Mouse (Mus musculus) hindbrain, embryonic 12.5 days (tissue): ENCODE measurements around the gene Gm14862. TPM values are rescaled to one million over a fixed set of nuclear protein-coding genes. Genes with fewer than 3 reads are reported as not detected.
A peak's percentile ranks its signal among the peaks of the same experiment; 100 is the strongest.

Source experiments
- ATAC-seq: fragments of 200-750 bp; cut with Nextera tagmentation; 2 replicates; pipeline ENCODE4 v1.8.0; 2017; ENCODE audit warnings: moderate TSS enrichment; ENCODE audit not compliant: low FRiP score
- H3K27ac ChIP-seq: fragments of 300-500 bp; sonication (generic); 2 replicates; pipeline ENCODE4 v1.5.1; 2016; ENCODE audit warnings: mild to moderate bottlenecking
- H3K27me3 ChIP-seq: fragments of 300-500 bp; sonication (generic); 2 replicates; pipeline ENCODE4 v1.6.1; 2016; ENCODE audit warnings: mild to moderate bottlenecking
- H3K36me3 ChIP-seq: fragments of 300-500 bp; sonication (generic); 2 replicates; pipeline ENCODE4 v1.6.1; 2016; ENCODE audit warnings: mild to moderate bottlenecking
- H3K4me1 ChIP-seq: fragments of 300-500 bp; sonication (generic); 2 replicates; pipeline ENCODE4 v1.6.1; 2016
- H3K4me2 ChIP-seq: fragments of 300-500 bp; sonication (generic); replicated peaks from 2 replicates; pipeline ENCODE4 v1.6.1; 2016; ENCODE audit warnings: mild to moderate bottlenecking
- H3K4me3 ChIP-seq: fragments of 300-500 bp; sonication (generic); 2 replicates; pipeline ENCODE4 v1.5.1; 2016; ENCODE audit warnings: mild to moderate bottlenecking
- H3K9ac ChIP-seq: fragments of 300-500 bp; sonication (generic); 2 replicates; pipeline ENCODE4 v1.6.1; 2016; ENCODE audit warnings: mild to moderate bottlenecking, moderate library complexity
- H3K9me3 ChIP-seq: fragments of 300-500 bp; sonication (generic); replicated peaks from 2 replicates; pipeline ENCODE4 v1.6.1; 2016; ENCODE audit warnings: mild to moderate bottlenecking
- WGBS: fragments of 180-500 bp; shearing (Covaris S2); methylation state at CpG from one replicate; pipeline ENCODE4 v1.1.7; 2016; 5-methylcytosine and 5-hydroxymethylcytosine counted together
- polyA plus RNA-seq: library from polyadenylated mRNA; unstranded; fragments of >200 nt; fragmentation: Nextera tagmentation; extraction: Ambion mirVana; gene quantifications from 2 replicates; pipeline ENCODE4 v1.2.1, GENCODE M21; 2016

Gene Gm14862
- polyA plus RNA-seq, 1 experiment from 2014 or later: 0.35 TPM

- H3K27ac ChIP-seq: no peak overlapping the region
- 90% methylated on average over 7 of the region's 7 CpGs for WGBS
- no peaks in the 10 kb centered on the region for H3K4me1 ChIP-seq
- no peaks in the 10 kb centered on the region for H3K36me3 ChIP-seq
- no peaks in the 10 kb centered on the region for H3K27me3 ChIP-seq
- H3K4me2 ChIP-seq: no peak overlapping the region
- no peaks in the 10 kb centered on the region for H3K9me3 ChIP-seq
- H3K4me3 ChIP-seq: no peak overlapping the region
- no peak overlapping the region for H3K9ac ChIP-seq
- ATAC-seq: no peak
Observed at GRCm38 (mm10) chrX:9257831-9258230, 1.1 kb upstream of the Gm14862 start.

GRCm38 (mm10) chrX:9254901-9255300 lies 1.8 kb downstream of the Gm14862 start:
- Histone ChIP-seq H3K4me2 (no peak overlapping the region), H3K9me3 (no peaks in the 10 kb centered on the region), H3K9ac (no peak overlapping the region), H3K4me1 (no peaks in the 10 kb centered on the region), H3K27me3 (no peaks in the 10 kb centered on the region), H3K36me3 (no peaks in the 10 kb centered on the region), H3K4me3 (no peak overlapping the region), H3K27ac (no peak overlapping the region)
- 94% methylated on average over 3 of the region's 3 CpGs for WGBS
- ATAC-seq: no peak

GRCm38 (mm10) chrX:9253990-9254389 lies 2.7 kb downstream of the Gm14862 start:
- H3K9me3 ChIP-seq: no peaks in the 10 kb centered on the region
- no peaks in the 10 kb centered on the region for H3K36me3 ChIP-seq
- ATAC-seq: no peak
- H3K9ac ChIP-seq: no peak overlapping the region
- 80% methylated on average over 10 of the region's 10 CpGs for WGBS
- H3K4me2 ChIP-seq: no peak overlapping the region
- no peaks in the 10 kb centered on the region for H3K4me1 ChIP-seq
- no peaks in the 10 kb centered on the region for H3K27me3 ChIP-seq
- H3K27ac ChIP-seq: no peak overlapping the region
- H3K4me3 ChIP-seq: no peak overlapping the region

GRCm38 (mm10) chrX:9248911-9249310 lies 7.8 kb downstream of the Gm14862 start:
- Histone ChIP-seq H3K9ac (no peak overlapping the region), H3K27ac (no peak overlapping the region), H3K4me1 (no peaks in the 10 kb centered on the region), H3K4me2 (no peak overlapping the region), H3K9me3 (no peaks in the 10 kb centered on the region), H3K27me3 (no peaks in the 10 kb centered on the region), H3K4me3 (no peak overlapping the region), H3K36me3 (no peaks in the 10 kb centered on the region)
- WGBS: 56% methylated on average over 5 of the region's 5 CpGs
- no peak for ATAC-seq

GRCm38 (mm10) chrX:9244603-9245336 lies 11.9 kb downstream of the Gm14862 start:
- Histone ChIP-seq H3K4me1 (no peaks in the 10 kb centered on the region), H3K9me3 (no peaks in the 10 kb centered on the region), H3K4me3 (no peak overlapping the region), H3K27me3 (no peaks in the 10 kb centered on the region), H3K36me3 (no peaks in the 10 kb centered on the region), H3K4me2 (no peak overlapping the region), H3K27ac (no peak overlapping the region), H3K9ac (no peak overlapping the region)
- peak; percentile 61; the same call in 1 of the 2 replicates for ATAC-seq
- 62% methylated on average over 12 of the region's 12 CpGs for WGBS

- no peaks in the 10 kb centered on the region for H3K4me1 ChIP-seq
- no peak overlapping the region for H3K4me3 ChIP-seq
- no peak overlapping the region for H3K9ac ChIP-seq
- no peaks in the 10 kb centered on the region for H3K9me3 ChIP-seq
- no peak overlapping the region for H3K4me2 ChIP-seq
- no peak overlapping the region for H3K27ac ChIP-seq
- WGBS: 65% methylated on average over 8 of the region's 8 CpGs
- H3K36me3 ChIP-seq: no peaks in the 10 kb centered on the region
- H3K27me3 ChIP-seq: no peaks in the 10 kb centered on the region
- no peak for ATAC-seq
Observed at GRCm38 (mm10) chrX:9243381-9243864, 13.3 kb downstream of the Gm14862 start.

GRCm38 (mm10) chrX:9240737-9241591 lies 15.7 kb downstream of the Gm14862 start:
- no peaks in the 10 kb centered on the region for H3K9me3 ChIP-seq
- ATAC-seq: no peak
- H3K27ac ChIP-seq: no peak overlapping the region
- H3K4me2 ChIP-seq: no peak overlapping the region
- 70% methylated on average over 5 of the region's 5 CpGs for WGBS
- H3K27me3 ChIP-seq: no peaks in the 10 kb centered on the region
- no peak overlapping the region for H3K4me3 ChIP-seq
- H3K36me3 ChIP-seq: no peaks in the 10 kb centered on the region
- H3K4me1 ChIP-seq: no peaks in the 10 kb centered on the region
- no peak overlapping the region for H3K9ac ChIP-seq

GRCm38 (mm10) chrX:9227105-9227504 lies 29.6 kb downstream of the Gm14862 start:
- Histone ChIP-seq H3K4me1 (no peaks in the 10 kb centered on the region), H3K9ac (no peak overlapping the region), H3K36me3 (no peaks in the 10 kb centered on the region), H3K27ac (no peak overlapping the region), H3K4me3 (no peak overlapping the region), H3K27me3 (no peaks in the 10 kb centered on the region), H3K4me2 (no peak overlapping the region), H3K9me3 (no peaks in the 10 kb centered on the region)
- no peak for ATAC-seq
- 66% methylated on average over 2 of the region's 2 CpGs for WGBS

GRCm38 (mm10) chrX:9222412-9223221 lies 34.1 kb downstream of the Gm14862 start:
- Histone ChIP-seq H3K36me3 (no peaks in the 10 kb centered on the region), H3K4me1 (no peaks in the 10 kb centered on the region), H3K4me3 (no peak overlapping the region), H3K4me2 (no peak overlapping the region), H3K27me3 (no peaks in the 10 kb centered on the region), H3K9me3 (no peaks in the 10 kb centered on the region), H3K9ac (no peak overlapping the region), H3K27ac (no peak overlapping the region)
- 91% methylated on average over 3 of the region's 3 CpGs for WGBS
- ATAC-seq: no peak

- 87% methylated on average over 4 of the region's 4 CpGs for WGBS
- no peak overlapping the region for H3K4me2 ChIP-seq
- ATAC-seq: no peak
Observed at GRCm38 (mm10) chrX:9221736-9222135, 35.0 kb downstream of the Gm14862 start.

GRCm38 (mm10) chrX:9221206-9221605 lies 35.5 kb downstream of the Gm14862 start:
- 31% methylated on average over 6 of the region's 6 CpGs for WGBS
- ATAC-seq: no peak

More at GRCm38 (mm10) chrX:9221736-9222135, 35.0 kb downstream of the Gm14862 start:
- no peaks in the 10 kb centered on the region for H3K36me3 ChIP-seq
- H3K9me3 ChIP-seq: no peaks in the 10 kb centered on the region
- H3K27me3 ChIP-seq: no peaks in the 10 kb centered on the region
- no peaks in the 10 kb centered on the region for H3K4me1 ChIP-seq
- H3K4me3 ChIP-seq: no peak overlapping the region
- no peak overlapping the region for H3K27ac ChIP-seq
- no peak overlapping the region for H3K9ac ChIP-seq

GRCm38 (mm10) chrX:9219570-9219969 lies 37.1 kb downstream of the Gm14862 start:
- no peak overlapping the region for H3K4me3 ChIP-seq
- no peaks in the 10 kb centered on the region for H3K4me1 ChIP-seq
- H3K9me3 ChIP-seq: no peaks in the 10 kb centered on the region
- no peak overlapping the region for H3K9ac ChIP-seq
- H3K27me3 ChIP-seq: no peaks in the 10 kb centered on the region
- 84% methylated on average over 3 of the region's 3 CpGs for WGBS
- H3K36me3 ChIP-seq: no peaks in the 10 kb centered on the region
- no peak overlapping the region for H3K27ac ChIP-seq
- ATAC-seq: no peak
- no peak overlapping the region for H3K4me2 ChIP-seq

More at GRCm38 (mm10) chrX:9221206-9221605, 35.5 kb downstream of the Gm14862 start:
- H3K9me3 ChIP-seq: no peaks in the 10 kb centered on the region
- H3K27ac ChIP-seq: no peak overlapping the region
- H3K4me3 ChIP-seq: no peak overlapping the region
- H3K36me3 ChIP-seq: no peaks in the 10 kb centered on the region
- no peak overlapping the region for H3K9ac ChIP-seq
- H3K4me2 ChIP-seq: no peak overlapping the region
- no peaks in the 10 kb centered on the region for H3K4me1 ChIP-seq
- no peaks in the 10 kb centered on the region for H3K27me3 ChIP-seq
